Mouse (Mus musculus): ENCODE results near the gene Adam11. TPM values are rescaled to one million over a fixed set of nuclear protein-coding genes. Genes with fewer than 3 reads are reported as not detected.

Adam11 gene
- polyA plus RNA-seq, 1 experiment from 2014 or later = 20.9 TPM

DNA sequence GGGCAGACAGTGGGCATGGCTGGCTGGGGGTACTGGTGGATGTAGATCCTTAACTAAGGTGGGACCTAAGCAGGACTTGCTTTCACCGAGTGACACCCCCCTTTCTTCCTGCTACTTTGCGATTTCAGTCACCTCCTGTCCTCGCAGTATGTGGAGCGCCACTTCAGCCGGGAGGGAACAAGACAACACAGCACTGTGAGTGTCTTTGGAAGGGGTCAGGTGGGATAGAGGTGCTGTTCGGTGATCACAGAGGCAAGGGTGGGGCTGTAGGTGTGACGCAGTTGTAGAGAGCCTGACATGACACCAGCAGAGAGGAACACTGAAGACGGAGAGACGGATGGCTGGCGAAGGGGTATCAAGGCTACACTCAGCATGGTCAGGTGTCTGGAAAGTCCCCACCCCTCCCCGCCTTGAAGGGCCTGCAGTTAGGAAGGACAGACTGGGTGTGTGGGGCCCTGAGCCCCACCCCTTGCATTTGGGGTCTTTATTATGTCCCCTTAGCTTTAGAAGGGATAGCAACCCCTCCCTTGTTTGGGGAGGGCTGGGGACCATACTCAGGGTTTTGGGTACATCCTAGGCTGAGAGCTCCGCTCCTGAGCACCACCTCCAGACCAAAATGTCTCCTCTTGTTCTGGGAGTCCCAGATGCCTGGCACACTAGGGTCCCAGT lies 8.9 kb downstream of the Adam11 start:
- H3K4me1 ChIP-seq (replicated peaks) = peaks cover 44% of the 10 kb centered on the region
- H3K36me3 ChIP-seq = no peaks in the 10 kb centered on the region
- no peak overlapping the region for H3K4me3 ChIP-seq (replicated peaks)
- no peak for ATAC-seq (ENCODE audit: insufficient number of reproducible peaks, insufficient read depth, low FRiP score, low TSS enrichment, low read depth)
- peak overlapping the region; percentile 14; the same call in 1 of the 2 replicates for H3K9ac ChIP-seq (replicated peaks)
- no peak overlapping the region for H3K4me2 ChIP-seq
- 0 out of 2 replicates have a peak, but pooled peaks cover 6% of the 10 kb centered on the region for H3K27me3 ChIP-seq
- peak overlapping the region; percentile 68; the same call in 1 of the 2 replicates for H3K27ac ChIP-seq
- 78% methylated on average over 12 of the region's 12 CpGs for WGBS
- H3K9me3 ChIP-seq = no peaks in the 10 kb centered on the region

DNA sequence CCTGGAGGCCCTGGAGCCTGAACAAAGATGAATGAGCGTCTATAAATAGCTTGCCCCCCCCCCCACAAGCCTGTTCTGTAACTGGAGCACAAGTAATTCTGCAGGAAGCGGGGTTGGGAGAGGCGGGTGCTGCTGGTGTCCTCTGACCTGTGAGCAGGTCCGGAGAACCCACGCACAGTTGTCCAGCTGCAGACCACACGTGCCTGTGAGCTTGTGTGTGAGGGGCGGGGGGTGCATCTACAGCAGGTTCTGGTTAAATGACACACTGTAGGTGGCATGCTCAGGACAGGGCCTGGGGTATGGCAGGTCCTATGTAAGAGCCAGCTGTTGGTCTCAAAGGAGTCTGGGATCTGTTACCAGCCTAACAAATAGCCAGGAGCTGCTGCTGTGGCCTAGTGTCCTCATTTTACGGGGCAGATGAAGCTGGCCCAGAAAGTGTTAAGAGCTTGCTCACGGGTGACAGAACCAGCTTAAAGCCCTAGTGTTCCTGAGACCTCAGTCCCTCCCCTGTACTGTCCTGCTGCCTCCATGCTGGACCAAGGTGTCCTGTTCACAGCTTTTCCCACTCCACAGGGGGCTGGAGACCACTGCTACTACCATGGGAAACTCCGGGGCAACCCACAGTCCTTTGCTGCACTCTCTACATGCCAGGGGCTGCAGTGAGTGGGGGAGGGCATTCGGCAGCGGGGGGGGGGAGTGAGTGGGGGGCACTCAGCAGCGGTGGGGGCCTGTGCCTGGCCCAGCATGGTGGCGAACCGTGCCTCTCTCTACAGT lies 9.6 kb downstream of the Adam11 start:
- Histone ChIP-seq H3K4me1 (replicated peaks) (peaks cover 51% of the 10 kb centered on the region), H3K27ac (peak overlapping the region; percentile 68), H3K4me3 (replicated peaks) (no peak overlapping the region), H3K4me2 (0 out of 2 replicates have a peak overlapping the region, but pooled peaks have one; percentile 6), H3K27me3 (0 out of 2 replicates have a peak, but pooled peaks cover 5% of the 10 kb centered on the region), H3K36me3 (peaks cover 1% of the 10 kb centered on the region), H3K9ac (replicated peaks) (peak overlapping the region; percentile 14; the same call in 1 of the 2 replicates), H3K9me3 (no peaks in the 10 kb centered on the region)
- WGBS = 22% methylated on average over 15 of the region's 15 CpGs
- no peak for ATAC-seq (ENCODE audit: insufficient number of reproducible peaks, insufficient read depth, low FRiP score, low TSS enrichment, low read depth)

GRCm38 (mm10) chr11:102771916-102772714 lies 10.9 kb downstream of the Adam11 start:
- WGBS = 32% methylated on average over 16 of the region's 16 CpGs
- peaks cover 53% of the 10 kb centered on the region for H3K4me1 ChIP-seq (replicated peaks)
- peak overlapping the region; percentile 14; the same call in 1 of the 2 replicates for H3K9ac ChIP-seq (replicated peaks)
- no peak for ATAC-seq (ENCODE audit: insufficient number of reproducible peaks, insufficient read depth, low FRiP score, low TSS enrichment, low read depth)
- no peaks in the 10 kb centered on the region for H3K9me3 ChIP-seq
- 0 out of 2 replicates have a peak, but pooled peaks cover 5% of the 10 kb centered on the region for H3K27me3 ChIP-seq
- peaks cover 14% of the 10 kb centered on the region for H3K36me3 ChIP-seq
- H3K4me2 ChIP-seq = 0 out of 2 replicates have a peak overlapping the region, but pooled peaks have one; percentile 10
- H3K4me3 ChIP-seq (replicated peaks) = no peak overlapping the region
- no peak overlapping the region for H3K27ac ChIP-seq

DNA sequence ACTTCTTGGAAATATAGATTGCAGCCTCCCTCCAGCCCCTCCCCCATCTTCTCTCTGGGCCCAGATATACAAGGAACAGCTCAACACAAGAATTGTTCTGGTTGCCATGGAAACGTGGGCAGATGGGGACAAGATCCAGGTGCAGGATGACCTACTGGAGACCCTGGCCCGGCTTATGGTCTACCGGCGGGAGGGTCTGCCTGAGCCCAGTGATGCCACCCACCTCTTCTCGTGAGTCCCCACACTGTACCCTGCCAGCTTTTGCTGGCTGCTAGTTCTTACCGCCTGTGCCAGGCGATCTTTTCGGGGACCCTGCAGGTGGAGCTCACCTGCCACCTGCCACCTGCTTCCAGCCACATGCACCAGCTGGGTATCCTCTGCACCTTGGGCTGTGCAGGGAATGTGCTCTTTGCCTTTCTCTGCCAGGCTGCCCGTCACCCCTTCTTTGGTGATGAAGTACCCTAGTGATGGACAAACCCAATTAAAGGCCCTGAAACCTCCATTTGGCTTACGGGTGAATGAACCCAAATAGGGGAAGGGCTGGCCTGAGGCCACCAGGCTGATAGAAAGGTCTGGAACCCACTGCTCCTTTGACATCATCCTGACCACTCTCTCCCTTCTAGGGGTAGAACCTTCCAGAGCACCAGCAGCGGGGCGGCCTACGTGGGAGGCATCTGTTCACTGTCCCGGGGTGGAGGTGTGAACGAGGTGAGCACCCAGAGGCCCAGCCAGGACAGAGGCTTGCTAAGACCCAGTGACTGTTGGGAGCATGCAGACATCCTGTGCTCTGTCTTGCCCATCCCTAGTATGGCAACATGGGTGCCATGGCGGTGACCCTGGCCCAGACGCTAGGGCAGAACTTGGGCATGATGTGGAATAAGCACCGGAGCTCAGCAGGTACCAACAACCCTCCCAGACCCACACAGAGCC lies 11.8 kb downstream of the Adam11 start:
- 69% methylated on average over 18 of the region's 18 CpGs for WGBS
- Histone ChIP-seq H3K9ac (replicated peaks) (no peak overlapping the region; the same call in 1 of the 2 replicates), H3K27me3 (0 out of 2 replicates have a peak, but pooled peaks cover 5% of the 10 kb centered on the region), H3K27ac (no peak overlapping the region), H3K4me1 (replicated peaks) (peaks cover 58% of the 10 kb centered on the region), H3K36me3 (peaks cover 17% of the 10 kb centered on the region), H3K9me3 (no peaks in the 10 kb centered on the region), H3K4me2 (0 out of 2 replicates have a peak overlapping the region, but pooled peaks have one; percentile 10), H3K4me3 (replicated peaks) (no peak overlapping the region)
- ATAC-seq (ENCODE audit: insufficient number of reproducible peaks, insufficient read depth, low FRiP score, low TSS enrichment, low read depth) = no peak

DNA sequence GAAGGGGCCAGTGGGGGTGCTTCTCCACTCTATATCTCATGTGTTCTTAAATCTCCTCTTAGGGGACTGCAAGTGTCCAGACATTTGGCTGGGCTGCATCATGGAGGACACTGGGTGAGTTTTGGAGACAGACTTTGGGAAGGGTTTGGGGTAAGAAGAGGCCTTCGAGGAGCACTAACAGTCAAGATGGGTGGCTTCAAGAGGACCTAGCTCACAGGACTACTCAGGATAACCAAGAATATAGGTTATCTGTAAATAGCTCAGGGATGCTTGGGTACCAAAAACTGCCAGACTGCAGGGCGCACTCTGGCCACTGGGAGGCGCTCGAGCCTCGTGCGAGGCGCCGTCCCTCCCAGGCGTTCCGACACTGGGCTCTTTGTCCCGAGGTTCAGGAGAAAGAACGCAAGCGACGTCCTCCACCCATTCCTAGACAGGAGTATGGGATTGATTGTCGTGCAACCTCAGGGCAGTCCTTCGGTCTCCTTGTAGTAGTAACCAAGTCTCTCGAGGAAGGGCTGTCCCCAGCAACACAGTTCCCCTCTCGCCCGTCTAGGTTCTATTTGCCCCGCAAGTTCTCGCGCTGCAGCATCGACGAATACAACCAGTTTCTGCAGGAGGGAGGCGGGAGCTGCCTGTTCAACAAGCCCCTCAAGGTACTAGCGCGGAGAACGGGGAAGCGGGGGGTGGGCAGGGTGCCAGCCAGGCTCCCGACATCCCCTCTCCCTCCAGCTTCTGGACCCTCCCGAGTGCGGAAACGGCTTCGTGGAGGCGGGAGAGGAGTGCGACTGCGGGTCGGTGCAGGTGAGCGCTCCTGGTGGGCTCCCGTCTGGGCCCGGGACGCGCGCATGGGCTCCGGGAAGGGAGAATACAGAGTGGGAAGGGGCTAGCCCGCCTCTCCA lies 12.7 kb downstream of the Adam11 start:
- Histone ChIP-seq H3K9me3 (no peaks in the 10 kb centered on the region), H3K4me3 (replicated peaks) (peak overlapping the region; percentile 64), H3K27ac (peak overlapping the region; percentile 97), H3K4me2 (peak overlapping the region; percentile 81), H3K36me3 (peaks cover 17% of the 10 kb centered on the region), H3K27me3 (0 out of 2 replicates have a peak, but pooled peaks cover 5% of the 10 kb centered on the region), H3K4me1 (replicated peaks) (peaks cover 67% of the 10 kb centered on the region), H3K9ac (replicated peaks) (peak overlapping the region; percentile 84)
- WGBS = under 1% methylated on average over 46 of the region's 46 CpGs
- ATAC-seq (ENCODE audit: insufficient number of reproducible peaks, insufficient read depth, low FRiP score, low TSS enrichment, low read depth) = peak; percentile 17; the same call in 1 of the 2 replicates

GRCm38 (mm10) chr11:102774621-102775141 lies 13.4 kb downstream of the Adam11 start:
- 0 out of 2 replicates have a peak, but pooled peaks cover 5% of the 10 kb centered on the region for H3K27me3 ChIP-seq
- H3K4me2 ChIP-seq = peak overlapping the region; percentile 81
- H3K27ac ChIP-seq = peak overlapping the region; percentile 97
- peak overlapping the region; percentile 64 for H3K4me3 ChIP-seq (replicated peaks)
- peak overlapping the region; percentile 84 for H3K9ac ChIP-seq (replicated peaks)
- H3K4me1 ChIP-seq (replicated peaks) = peaks cover 71% of the 10 kb centered on the region
- WGBS = 1% methylated on average over 24 of the region's 25 CpGs
- ATAC-seq (ENCODE audit: insufficient number of reproducible peaks, insufficient read depth, low FRiP score, low TSS enrichment, low read depth) = peak; percentile 88
- no peaks in the 10 kb centered on the region for H3K9me3 ChIP-seq
- H3K36me3 ChIP-seq = peaks cover 17% of the 10 kb centered on the region

- H3K9me3 ChIP-seq = no peaks in the 10 kb centered on the region
- ATAC-seq (ENCODE audit: insufficient number of reproducible peaks, insufficient read depth, low FRiP score, low TSS enrichment, low read depth) = no peak
- H3K9ac ChIP-seq (replicated peaks) = peak overlapping the region; percentile 47; the same call in 1 of the 2 replicates
- peak overlapping the region; percentile 46 for H3K4me2 ChIP-seq
- 34% methylated on average over 21 of the region's 21 CpGs for WGBS
- H3K27me3 ChIP-seq = 0 out of 2 replicates have a peak, but pooled peaks cover 7% of the 10 kb centered on the region
- peak overlapping the region; percentile 66 for H3K27ac ChIP-seq
- H3K4me3 ChIP-seq (replicated peaks) = peak overlapping the region; percentile 26
- H3K4me1 ChIP-seq (replicated peaks) = peaks cover 51% of the 10 kb centered on the region
- peaks cover 17% of the 10 kb centered on the region for H3K36me3 ChIP-seq
Observed at GRCm38 (mm10) chr11:102777598-102777997, 16.4 kb downstream of the Adam11 start.

DNA sequence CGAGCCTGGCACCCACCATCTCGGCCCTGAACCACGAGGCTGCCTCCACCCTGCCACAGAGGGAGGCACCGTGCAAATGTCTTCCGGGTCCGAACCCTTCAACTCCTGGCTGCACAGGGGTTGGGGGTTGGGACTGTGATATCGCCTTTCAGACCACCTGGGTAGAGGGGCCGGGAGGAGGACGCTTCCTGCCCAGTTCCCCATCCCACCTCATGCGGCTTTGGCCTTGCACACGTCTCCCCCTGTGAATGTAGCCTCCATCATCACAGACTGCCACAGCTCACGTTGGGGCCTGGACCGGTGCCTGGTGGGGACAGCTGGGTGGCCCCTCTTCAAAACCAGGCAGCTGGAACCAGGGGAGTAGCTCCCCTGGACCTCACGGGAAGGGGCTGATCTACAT lies 16.9 kb downstream of the Adam11 start:
- Histone ChIP-seq H3K4me3 (replicated peaks) (peak overlapping the region; percentile 26), H3K27me3 (0 out of 2 replicates have a peak, but pooled peaks cover 7% of the 10 kb centered on the region)
- 23% methylated on average over 14 of the region's 14 CpGs for WGBS

GRCm38 (mm10) chr11:102778597-102778996 lies 17.4 kb downstream of the Adam11 start:
- no peaks in the 10 kb centered on the region for H3K9me3 ChIP-seq
- 0 out of 2 replicates have a peak, but pooled peaks cover 4% of the 10 kb centered on the region for H3K27me3 ChIP-seq
- peaks cover 17% of the 10 kb centered on the region for H3K36me3 ChIP-seq
- no peak overlapping the region for H3K4me3 ChIP-seq (replicated peaks)
- no peak overlapping the region for H3K9ac ChIP-seq (replicated peaks)
- H3K4me1 ChIP-seq (replicated peaks) = peaks cover 41% of the 10 kb centered on the region
- H3K4me2 ChIP-seq = no peak overlapping the region
- H3K27ac ChIP-seq = peak overlapping the region; percentile 66
- ATAC-seq (ENCODE audit: insufficient number of reproducible peaks, insufficient read depth, low FRiP score, low TSS enrichment, low read depth) = no peak
- WGBS = 42% methylated on average over 5 of the region's 5 CpGs

More for the DNA sequence above, 16.9 kb downstream of the Adam11 start:
- Histone ChIP-seq H3K9ac (replicated peaks) (peak overlapping the region; percentile 47; the same call in 1 of the 2 replicates), H3K4me1 (replicated peaks) (peaks cover 46% of the 10 kb centered on the region), H3K4me2 (peak overlapping the region; percentile 46), H3K36me3 (peaks cover 17% of the 10 kb centered on the region), H3K9me3 (no peaks in the 10 kb centered on the region), H3K27ac (peak overlapping the region; percentile 66)
- ATAC-seq (ENCODE audit: insufficient number of reproducible peaks, insufficient read depth, low FRiP score, low TSS enrichment, low read depth) = no peak

Data from limb, embryonic 12.5 days (tissue).